Mouse (Mus musculus) forebrain, embryonic 16.5 days (tissue): ENCODE measurements at regions not wholly inside any gene's neighbourhood (a gene's known extent, or its start where the extent isn't known, plus 50 kb on each side); places are given as distances from the start of the nearest gene placed in this dataset.

Experiments used
- ATAC-seq: fragments of 200-750 bp; cut with Nextera tagmentation; 2 replicates; pipeline ENCODE4 v1.8.0; 2017; ENCODE audit warnings: mild to moderate bottlenecking, moderate library complexity
- H3K27ac ChIP-seq: fragments of 300-500 bp; sonication (generic); 2 replicates; pipeline ENCODE4 v1.5.1; 2014; ENCODE audit warnings: low read length, control low read depth
- H3K27me3 ChIP-seq: fragments of 300-500 bp; sonication (generic); replicated peaks from 2 replicates; pipeline ENCODE4 v1.6.1; 2014; ENCODE audit warnings: low read length; ENCODE audit not compliant: control insufficient read depth, insufficient read depth
- H3K36me3 ChIP-seq: fragments of 300-500 bp; sonication (generic); 2 replicates; pipeline ENCODE4 v1.6.1; 2014; ENCODE audit not compliant: control insufficient read depth, insufficient read depth
- H3K4me1 ChIP-seq: fragments of 300-500 bp; sonication (generic); replicated peaks from 2 replicates; pipeline ENCODE4 v1.6.1; 2014; ENCODE audit warnings: low read length; ENCODE audit not compliant: control insufficient read depth, insufficient read depth
- H3K4me2 ChIP-seq: fragments of 300-500 bp; sonication (generic); 2 replicates; pipeline ENCODE4 v1.6.1; 2014; ENCODE audit warnings: mild to moderate bottlenecking, low read length, control low read depth
- H3K4me3 ChIP-seq: fragments of 300-500 bp; sonication (generic); replicated peaks from 2 replicates; pipeline ENCODE4 v1.5.1; 2014; ENCODE audit warnings: mild to moderate bottlenecking, low read length, control low read depth
- H3K9ac ChIP-seq: fragments of 300-500 bp; sonication (generic); replicated peaks from 2 replicates; pipeline ENCODE4 v1.6.1; 2014; ENCODE audit warnings: low read depth, low read length, control low read depth
- H3K9me3 ChIP-seq: fragments of 300-500 bp; sonication (generic); 2 replicates; pipeline ENCODE4 v1.6.1; 2016; ENCODE audit warnings: low read length; ENCODE audit not compliant: control insufficient read depth
- WGBS: fragments of 180-500 bp; shearing (Covaris S2); extraction: QIAGEN DNeasy Blood & Tissue Kit; methylation state at CpG from one replicate; pipeline ENCODE4 v1.1.7; 2014; 5-methylcytosine and 5-hydroxymethylcytosine counted together

DNA sequence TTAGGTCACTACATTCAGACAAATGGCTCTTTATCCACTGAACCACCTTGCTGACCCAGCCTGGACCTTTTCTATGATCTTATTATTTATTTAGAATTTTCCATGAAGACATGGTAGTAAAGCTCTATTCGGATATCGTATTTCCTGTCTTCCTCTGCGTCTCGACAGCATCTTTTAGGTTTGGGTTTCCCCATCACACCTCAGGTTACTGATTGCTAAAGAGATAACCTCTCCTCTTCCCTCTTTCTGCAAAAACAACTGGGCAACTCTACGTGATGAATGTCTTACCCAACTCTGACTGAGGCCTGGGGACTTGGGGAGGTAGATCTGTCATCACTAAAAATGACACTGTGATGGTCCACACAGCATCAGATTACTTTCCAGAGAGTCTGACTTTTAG lies 133.4 kb downstream of the Klhl25 start:
- no peak for ATAC-seq
- Histone ChIP-seq H3K27ac (no peak overlapping the region; the same call in 1 of the 2 replicates), H3K36me3 (no peaks in the 10 kb centered on the region), H3K4me1 (peaks cover 14% of the 10 kb centered on the region), H3K9me3 (no peaks in the 10 kb centered on the region), H3K9ac (no peak overlapping the region), H3K27me3 (no peaks in the 10 kb centered on the region), H3K4me2 (no peak overlapping the region), H3K4me3 (no peak overlapping the region)
- 78% methylated on average over 5 of the region's 5 CpGs for WGBS

DNA sequence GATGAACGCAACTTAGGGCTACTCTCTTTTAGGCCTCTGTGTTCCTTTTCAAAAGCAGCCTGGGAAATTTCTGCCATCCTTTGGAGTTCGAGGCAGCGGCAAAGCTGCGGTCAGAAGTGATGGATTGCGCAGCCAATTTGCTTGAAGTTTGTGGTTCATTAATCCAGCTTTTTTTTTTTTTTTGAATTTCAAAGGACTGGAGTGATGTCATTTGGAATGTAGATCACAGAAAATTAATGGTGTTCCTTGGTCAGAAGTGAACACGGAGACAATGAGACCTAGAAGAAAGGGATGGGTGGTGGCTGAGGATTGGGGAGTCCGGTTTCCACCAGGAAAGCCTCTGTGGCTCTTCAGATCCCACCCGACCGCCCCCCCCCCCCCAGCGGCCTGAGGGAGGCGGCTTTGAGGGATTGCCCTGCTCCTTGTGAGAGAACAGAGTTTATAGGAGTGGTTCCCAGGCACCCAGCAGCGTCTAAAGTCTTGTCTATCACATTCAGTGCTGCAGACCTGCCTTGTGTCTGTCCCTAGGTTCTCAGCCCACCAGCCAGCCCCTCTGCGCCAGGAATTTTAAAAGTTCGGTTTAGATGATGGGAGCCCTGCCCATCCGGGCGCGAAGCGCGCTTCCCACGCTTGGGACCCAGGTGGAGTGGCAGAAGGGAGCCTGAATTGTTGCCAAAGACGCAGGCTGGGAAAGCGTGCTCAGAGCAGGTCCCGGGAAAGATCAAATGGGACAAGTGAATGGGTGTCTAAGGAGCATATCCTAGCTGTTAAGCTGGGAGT lies 135.1 kb downstream of the Klhl25 start:
- H3K27ac ChIP-seq = peak overlapping the region; percentile 81
- H3K27me3 ChIP-seq = no peaks in the 10 kb centered on the region
- H3K4me2 ChIP-seq = peak overlapping the region; percentile 42
- no peaks in the 10 kb centered on the region for H3K9me3 ChIP-seq
- H3K36me3 ChIP-seq = no peaks in the 10 kb centered on the region
- H3K4me3 ChIP-seq = no peak overlapping the region
- H3K9ac ChIP-seq = no peak overlapping the region
- 4% methylated on average over 23 of the region's 23 CpGs for WGBS
- H3K4me1 ChIP-seq = peaks cover 14% of the 10 kb centered on the region
- peak; percentile 96 for ATAC-seq

- H3K27ac ChIP-seq = peak overlapping the region; percentile 64
- no peaks in the 10 kb centered on the region for H3K27me3 ChIP-seq
- WGBS = 6% methylated on average over 7 of the region's 7 CpGs
- H3K4me2 ChIP-seq = peak overlapping the region; percentile 42
- H3K4me1 ChIP-seq = peaks cover 14% of the 10 kb centered on the region
- no peak overlapping the region for H3K4me3 ChIP-seq
- ATAC-seq = no peak
- H3K36me3 ChIP-seq = no peaks in the 10 kb centered on the region
- no peak overlapping the region for H3K9ac ChIP-seq
- no peaks in the 10 kb centered on the region for H3K9me3 ChIP-seq
These were observed 135.7 kb downstream of the Klhl25 start for GRCm38 (mm10) chr7:75983809-75984171.

DNA sequence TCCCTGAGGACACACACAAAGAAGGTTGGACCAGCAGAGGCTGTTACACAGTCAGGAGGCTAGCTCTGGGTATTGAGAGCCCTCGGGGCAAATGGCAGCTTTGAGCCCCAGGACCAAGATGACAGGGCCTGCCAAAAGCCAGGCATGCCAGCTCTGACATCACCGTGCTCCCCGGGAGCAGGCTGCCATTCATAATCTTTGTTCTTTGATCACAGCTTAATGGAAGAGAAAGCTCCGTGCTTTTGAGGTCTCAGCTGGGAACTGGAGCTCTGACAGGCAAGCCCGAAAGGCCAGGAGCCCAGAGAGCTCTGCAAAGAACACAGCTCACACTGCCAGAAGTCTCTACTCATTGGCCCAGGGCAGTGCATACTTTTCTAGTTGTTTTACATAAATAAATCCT lies 150.7 kb downstream of the Klhl25 start:
- H3K4me1 ChIP-seq = peaks cover 9% of the 10 kb centered on the region
- no peaks in the 10 kb centered on the region for H3K36me3 ChIP-seq
- H3K27me3 ChIP-seq = no peaks in the 10 kb centered on the region
- ATAC-seq = peak; percentile 95
- 7% methylated on average over 5 of the region's 5 CpGs for WGBS
- H3K4me3 ChIP-seq = no peak overlapping the region
- H3K9ac ChIP-seq = no peak overlapping the region
- no peaks in the 10 kb centered on the region for H3K9me3 ChIP-seq
- H3K27ac ChIP-seq = peak overlapping the region; percentile 34; the same call in 1 of the 2 replicates
- H3K4me2 ChIP-seq = no peak overlapping the region

- H3K9me3 ChIP-seq = no peaks in the 10 kb centered on the region
- H3K27me3 ChIP-seq = no peaks in the 10 kb centered on the region
- peak overlapping the region; percentile 34 for H3K27ac ChIP-seq
- no peak overlapping the region for H3K4me2 ChIP-seq
- peak; percentile 58 for ATAC-seq
- H3K36me3 ChIP-seq = no peaks in the 10 kb centered on the region
- H3K9ac ChIP-seq = no peak overlapping the region
- 17% methylated on average over 2 of the region's 2 CpGs for WGBS
- H3K4me3 ChIP-seq = no peak overlapping the region
- peaks cover 9% of the 10 kb centered on the region for H3K4me1 ChIP-seq
These were observed 151.3 kb downstream of the Klhl25 start for GRCm38 (mm10) chr7:75999324-75999907.

GRCm38 (mm10) chr7:76001012-76001411 lies 152.9 kb downstream of the Klhl25 start:
- Histone ChIP-seq H3K9ac (no peak overlapping the region), H3K27ac (no peak overlapping the region), H3K9me3 (no peaks in the 10 kb centered on the region), H3K27me3 (no peaks in the 10 kb centered on the region), H3K4me1 (peaks cover 9% of the 10 kb centered on the region), H3K36me3 (no peaks in the 10 kb centered on the region), H3K4me2 (no peak overlapping the region), H3K4me3 (no peak overlapping the region)
- no peak for ATAC-seq
- WGBS = 76% methylated on average over 1 of the region's 1 CpGs

- WGBS = 31% methylated on average over 6 of the region's 6 CpGs
- Histone ChIP-seq H3K4me3 (no peak overlapping the region), H3K9ac (no peak overlapping the region), H3K27me3 (no peaks in the 10 kb centered on the region), H3K27ac (peak overlapping the region; percentile 7; the same call in 1 of the 2 replicates), H3K4me1 (peaks cover 4% of the 10 kb centered on the region), H3K36me3 (no peaks in the 10 kb centered on the region), H3K4me2 (no peak overlapping the region), H3K9me3 (no peaks in the 10 kb centered on the region)
- peak; percentile 61; the same call in 1 of the 2 replicates for ATAC-seq
These were observed 160.1 kb downstream of the Klhl25 start for GRCm38 (mm10) chr7:76008226-76008625.

DNA sequence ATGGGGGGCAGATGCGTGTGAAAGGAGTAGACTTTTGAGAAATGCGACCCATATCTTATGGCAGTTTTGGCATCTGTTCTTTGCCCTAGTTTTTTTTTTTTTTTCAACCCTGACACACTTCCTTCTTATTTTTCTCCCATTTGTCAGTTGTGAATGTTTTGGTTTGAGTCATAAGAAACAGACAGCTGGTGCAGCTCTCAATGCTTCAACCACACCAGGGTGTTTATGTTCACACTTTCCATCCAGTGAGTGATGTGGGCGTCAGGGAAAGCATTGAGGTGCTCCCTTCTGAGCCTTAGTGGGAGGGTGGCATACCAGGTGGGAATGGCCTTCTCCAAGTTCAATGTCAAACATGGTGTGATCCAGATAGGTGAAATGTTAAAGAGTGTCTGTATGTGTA lies 181.9 kb upstream of the Agbl1 start:
- Histone ChIP-seq H3K9me3 (no peaks in the 10 kb centered on the region), H3K9ac (no peak overlapping the region), H3K27me3 (no peaks in the 10 kb centered on the region), H3K4me1 (no peaks in the 10 kb centered on the region), H3K36me3 (no peaks in the 10 kb centered on the region), H3K27ac (no peak overlapping the region), H3K4me3 (no peak overlapping the region), H3K4me2 (no peak overlapping the region)
- no peak for ATAC-seq
- 59% methylated on average over 3 of the region's 3 CpGs for WGBS

DNA sequence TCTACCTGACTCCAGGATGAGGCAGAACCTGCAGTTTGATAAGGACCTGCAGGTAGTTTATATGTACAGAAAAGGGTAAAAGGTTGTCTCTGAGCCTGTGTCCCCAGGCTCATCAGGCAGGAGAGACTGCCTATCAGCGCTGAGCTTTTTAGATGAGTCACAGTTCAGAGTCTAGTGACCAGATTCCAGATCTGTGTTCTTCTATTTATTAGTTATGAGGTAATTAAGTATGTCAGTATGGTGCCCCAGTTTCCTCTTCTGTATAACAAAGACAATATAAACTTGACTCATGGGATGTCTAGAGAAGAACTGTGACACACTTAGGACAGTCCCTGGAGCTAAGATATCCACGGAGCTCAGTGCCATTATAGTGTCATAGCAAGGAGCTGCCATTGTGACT lies 180.3 kb upstream of the Agbl1 start:
- Histone ChIP-seq H3K4me3 (no peak overlapping the region), H3K36me3 (no peaks in the 10 kb centered on the region), H3K9ac (no peak overlapping the region), H3K27me3 (no peaks in the 10 kb centered on the region), H3K4me2 (no peak overlapping the region), H3K27ac (no peak overlapping the region), H3K4me1 (no peaks in the 10 kb centered on the region), H3K9me3 (no peaks in the 10 kb centered on the region)
- no peak for ATAC-seq
- 85% methylated on average over 2 of the region's 2 CpGs for WGBS
